Mouse (Mus musculus): ENCODE measurements at regions not wholly inside any gene's neighbourhood (a gene's known extent, or its start where the extent isn't known, plus 50 kb on each side); places are given as distances from the start of the nearest gene placed in this dataset.
A peak's percentile ranks its signal among the peaks of the same experiment; 100 is the strongest.

DNA sequence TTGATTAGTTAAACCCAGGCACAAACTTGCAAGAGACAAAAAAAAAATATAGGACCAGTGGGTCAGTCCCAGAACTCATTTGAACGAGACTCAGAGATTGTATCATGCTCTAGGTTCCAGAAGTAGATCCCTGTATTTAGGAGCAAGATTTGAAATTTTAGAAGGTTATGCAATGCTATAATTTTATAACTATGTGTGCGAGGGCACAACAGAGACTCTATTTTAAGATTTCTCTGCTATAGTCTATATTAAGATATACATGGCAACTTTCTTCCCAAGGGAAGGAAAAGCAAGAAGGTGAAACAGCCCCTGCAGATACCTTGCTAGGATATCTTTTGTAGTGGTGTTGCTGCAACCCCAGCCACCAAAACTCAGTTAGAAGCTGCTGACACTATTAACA is 55.7 kb downstream of the Otor start:
- intact Hi-C loops (cut with DNase I): no loop called here
- no peak for DNase-seq

DNA sequence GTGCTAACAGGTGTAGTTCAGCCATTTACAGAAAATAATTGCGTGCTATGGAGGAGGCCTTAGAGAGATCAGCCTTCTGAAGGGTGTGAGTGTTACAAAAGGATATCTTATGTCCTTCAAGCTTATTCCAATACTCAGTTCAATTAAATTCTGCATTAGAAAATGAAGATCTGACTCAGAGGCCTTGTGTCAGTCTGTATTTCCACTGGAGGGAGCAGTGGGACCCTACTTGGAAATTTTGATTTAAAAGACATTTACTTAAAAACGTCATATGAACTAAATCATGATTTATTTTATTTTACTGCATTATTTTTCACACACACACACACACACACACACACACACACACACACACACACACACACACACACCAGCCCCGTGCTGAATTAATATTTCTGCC is 70.9 kb downstream of the Otor start:
- intact Hi-C loops (cut with DNase I): loop anchor here (10.0 kb wide), 1 partner anchor 186 kb away; no protein-coding TSS in a partner anchor
- no peak for DNase-seq

DNA sequence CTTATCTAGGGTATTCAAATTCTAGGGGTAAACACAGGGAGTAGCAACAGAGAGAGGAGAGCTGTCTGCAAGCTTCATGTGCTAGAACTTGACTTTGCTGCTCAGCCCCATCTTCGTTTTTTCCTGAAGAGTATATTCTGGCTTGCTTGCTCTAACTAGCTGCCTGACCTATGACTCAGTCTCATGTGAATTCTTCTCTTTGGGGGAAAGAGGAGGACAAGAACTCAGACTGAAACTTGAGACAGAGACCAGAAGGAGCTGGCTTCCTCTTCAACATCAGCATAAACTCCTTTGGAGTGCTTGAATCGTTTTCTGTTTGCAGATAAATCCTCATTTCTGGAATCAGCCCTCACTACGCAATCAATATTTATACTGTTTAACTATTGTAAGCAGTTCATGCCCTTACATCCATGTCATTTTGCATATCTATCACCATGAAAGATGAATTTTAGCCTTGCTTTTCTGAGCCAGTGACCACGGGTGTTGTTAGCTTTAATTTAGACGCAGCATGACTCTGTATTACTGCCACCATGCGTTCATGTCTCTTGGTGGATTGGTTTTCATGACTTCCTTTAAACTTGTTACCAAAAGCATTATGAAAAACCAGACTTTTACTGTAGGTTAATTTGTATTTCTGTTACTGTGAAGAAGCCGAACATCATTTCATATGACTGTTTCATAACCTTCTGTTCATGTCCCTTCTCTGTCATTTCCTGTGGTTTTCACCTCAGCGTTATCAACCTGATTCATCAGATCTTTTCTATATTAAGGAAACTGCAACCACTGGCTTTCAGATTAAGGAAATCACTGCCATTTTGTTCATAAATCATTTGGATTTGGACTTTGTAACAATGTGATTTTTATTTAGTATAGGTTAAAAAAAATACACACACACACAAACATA is 86.1 kb downstream of the Otor start:
- no peak for DNase-seq
- intact Hi-C loops (cut with DNase I): no loop called here

DNA sequence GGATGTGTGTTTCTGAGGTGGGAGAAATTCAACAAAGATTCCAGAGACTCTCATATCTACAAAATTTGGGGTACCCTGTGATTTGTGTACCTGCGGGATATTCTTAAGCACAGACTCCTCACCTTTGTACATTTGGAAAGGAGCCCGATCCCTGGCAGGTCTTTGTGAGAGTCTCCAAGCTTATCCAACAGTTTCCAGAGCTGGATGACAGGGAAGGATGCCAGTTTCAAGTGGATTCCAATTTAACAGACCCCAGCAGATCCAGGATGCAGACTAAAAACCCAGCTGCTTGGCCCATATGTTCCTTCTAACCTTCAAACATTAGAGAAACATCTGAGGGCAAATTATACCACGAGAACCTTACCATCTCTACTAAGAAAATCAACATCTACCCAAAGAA is 88.5 kb downstream of the Otor start:
- intact Hi-C loops (cut with DNase I): no loop called here
- DNase-seq: no peak

DNA sequence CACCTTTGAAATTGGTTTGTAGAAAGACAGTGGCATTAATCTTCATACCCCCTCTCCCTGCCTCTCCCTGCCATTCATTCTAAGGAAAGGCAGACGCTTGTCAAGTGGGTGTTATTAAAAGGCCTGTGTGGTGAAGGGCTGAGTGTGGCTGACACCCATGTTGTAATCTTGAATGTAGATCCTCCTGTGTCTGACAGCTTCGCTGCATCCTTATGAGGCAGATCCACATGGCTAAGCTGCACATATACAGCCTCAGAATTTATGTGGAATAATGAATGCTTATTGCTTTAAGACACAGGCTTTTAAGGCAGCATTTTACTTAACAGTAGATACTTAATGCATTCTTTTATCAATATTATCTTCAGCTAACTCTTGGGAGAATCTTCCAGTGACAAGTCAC is 92.4 kb downstream of the Otor start:
- DNase-seq: no peak
- intact Hi-C loops (cut with DNase I): no loop called here

DNA sequence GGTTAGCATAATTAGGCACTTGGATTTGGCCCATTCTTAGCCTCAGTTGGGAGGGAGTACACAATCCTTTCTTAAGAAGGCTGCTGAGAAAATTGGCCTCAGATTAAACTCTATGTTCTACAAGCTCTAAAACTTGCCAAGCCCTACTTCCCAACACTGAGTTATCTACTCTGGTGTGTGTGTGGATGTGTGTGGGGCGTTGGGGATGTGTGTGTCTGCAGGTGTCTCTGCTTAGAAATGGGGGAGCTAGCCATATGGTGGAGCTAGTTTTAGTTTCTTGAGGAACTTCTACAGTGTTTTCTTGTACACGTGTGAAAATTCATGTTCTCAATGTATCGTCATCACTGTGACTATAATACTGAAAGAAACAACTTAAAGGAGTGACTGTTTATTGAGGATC is 106.3 kb downstream of the Otor start:
- intact Hi-C loops (cut with DNase I): no loop called here

DNA sequence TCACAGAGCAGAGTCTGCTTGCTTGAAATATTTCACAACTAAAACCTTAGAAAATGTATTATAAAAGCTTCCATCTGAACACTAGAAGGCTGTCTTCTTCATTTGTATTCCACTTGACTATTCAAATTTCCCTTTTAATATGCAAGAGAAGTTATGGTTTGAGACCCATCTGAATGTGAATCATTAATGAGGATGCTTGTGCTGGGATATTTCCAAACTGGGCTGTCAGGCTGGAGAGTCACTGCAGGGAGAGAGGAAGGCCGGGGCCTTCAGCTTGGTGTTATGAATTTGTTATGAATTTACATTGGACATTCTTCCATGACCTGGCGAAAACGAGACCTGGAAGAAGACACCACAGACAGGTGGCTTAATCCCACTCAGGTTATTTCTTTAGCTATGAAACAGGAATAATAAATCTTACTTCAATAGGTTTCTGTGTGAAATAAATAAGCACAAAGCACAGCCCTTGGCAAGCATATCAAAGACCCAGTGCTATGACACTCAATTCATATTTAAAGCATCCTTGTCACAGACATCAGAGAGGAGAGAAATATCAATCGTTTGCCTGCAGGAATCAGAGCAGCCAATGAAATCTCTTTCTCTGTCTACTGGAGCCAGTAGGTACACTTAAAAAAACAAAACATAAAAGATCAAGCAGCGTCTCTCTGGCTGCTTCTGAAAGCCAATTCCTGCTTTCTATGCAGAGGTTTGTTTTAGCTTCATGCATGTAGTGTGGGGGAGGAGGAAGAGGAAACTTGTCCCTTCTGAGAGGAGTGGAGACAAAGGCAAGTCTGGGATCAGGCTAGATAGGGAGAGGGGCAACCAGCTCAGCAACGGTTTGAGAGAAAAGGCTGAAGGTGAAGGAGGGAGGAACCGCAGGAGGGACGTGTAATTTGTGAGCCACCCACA is 114.2 kb downstream of the Otor start:
- no peak for DNase-seq
- intact Hi-C loops (cut with DNase I): no loop called here

More for the DNA sequence above, 106.3 kb downstream of the Otor start:
- DNase-seq: no peak

DNA sequence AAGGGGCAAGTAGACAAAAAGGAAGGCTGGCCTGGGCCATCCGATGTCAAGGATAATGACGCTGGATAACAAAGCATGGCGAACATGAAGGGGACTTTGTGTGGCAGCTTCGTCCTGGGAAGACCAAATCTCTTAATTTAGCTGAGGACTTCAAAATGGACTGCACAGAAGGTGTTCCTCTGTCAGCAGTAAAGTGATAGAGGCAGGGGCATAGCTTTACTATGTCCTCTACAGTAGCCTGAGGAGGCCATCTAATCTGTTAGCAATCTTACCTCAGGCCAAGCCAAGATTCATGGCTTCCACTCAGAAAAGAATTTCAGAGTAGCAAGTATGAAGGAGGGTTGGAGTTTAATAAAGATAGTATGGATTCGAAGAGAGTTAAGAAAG is 114.9 kb downstream of the Otor start:
- intact Hi-C loops (cut with DNase I): no loop called here
- no peak for DNase-seq

DNA sequence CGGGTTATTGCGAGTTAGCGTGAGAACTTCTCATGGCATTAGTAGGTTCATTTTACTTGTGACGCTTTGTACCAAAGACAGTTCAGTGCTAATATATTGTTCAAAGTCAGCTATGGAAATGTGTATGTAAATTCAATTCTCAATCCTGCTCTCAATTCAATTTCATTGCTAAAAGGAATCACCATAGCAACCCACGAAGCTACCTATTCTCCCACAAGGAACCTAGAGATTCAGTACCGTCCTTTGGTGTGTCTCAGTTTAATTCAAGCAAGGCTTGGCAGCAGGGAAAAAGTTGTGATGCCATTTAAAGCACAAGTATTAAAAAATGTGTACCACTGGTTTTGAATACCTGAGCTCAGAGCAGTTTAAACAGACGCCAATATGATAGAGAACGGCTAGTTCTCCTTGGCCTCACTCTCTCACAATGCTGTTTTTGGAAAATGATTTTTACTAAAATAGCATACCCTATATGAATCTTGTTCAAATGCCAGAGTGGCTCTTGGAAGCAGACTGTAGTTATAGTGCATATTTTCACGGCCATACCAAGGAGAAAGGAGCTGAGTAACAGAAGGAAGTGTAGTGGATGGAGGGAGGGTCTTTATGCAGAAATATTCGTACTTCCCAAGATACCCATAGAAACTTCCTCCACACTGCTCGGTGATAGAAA is 121.4 kb downstream of the Otor start:
- intact Hi-C loops (cut with DNase I): no loop called here

DNA sequence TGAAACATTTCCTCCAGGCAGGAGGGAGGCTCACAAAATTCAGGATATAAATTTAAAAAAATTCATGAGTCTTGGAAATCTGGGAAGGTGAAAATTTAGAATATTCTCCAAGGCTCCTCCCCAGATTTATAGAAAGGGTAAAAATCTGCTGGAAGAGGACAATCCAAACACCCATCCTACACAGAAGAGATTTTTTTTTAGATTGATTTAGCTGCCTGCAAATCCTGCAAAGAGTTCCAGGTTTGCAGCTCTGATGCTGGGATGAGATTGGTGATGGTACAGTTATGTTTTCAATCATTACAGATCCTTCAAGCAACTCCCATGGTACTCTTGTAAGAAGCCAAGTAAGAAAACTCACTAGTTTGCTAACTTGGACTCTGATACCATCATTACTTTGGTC is 127.8 kb downstream of the Otor start:
- intact Hi-C loops (cut with DNase I): no loop called here

More for the DNA sequence above, 121.4 kb downstream of the Otor start:
- no peak for DNase-seq

DNA sequence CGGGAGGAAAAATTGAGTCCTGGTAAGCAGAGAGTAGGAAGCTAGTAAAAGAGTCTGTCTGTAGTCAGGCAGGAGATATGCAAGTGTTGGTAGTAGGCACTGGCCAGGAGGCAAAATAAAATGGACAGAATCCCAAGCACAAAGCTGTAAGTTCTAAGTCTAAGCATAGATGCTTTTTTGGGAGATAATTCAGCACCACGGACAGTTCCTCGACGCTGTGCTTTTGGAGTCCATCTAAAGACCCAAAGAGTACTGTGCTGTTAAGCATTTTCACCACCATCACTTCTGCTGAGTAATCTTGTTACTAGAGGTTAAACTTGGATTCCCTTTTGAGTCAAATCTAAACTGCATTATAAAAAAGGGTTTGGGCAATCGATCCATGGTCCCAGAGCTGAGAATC is 128.9 kb downstream of the Otor start:
- intact Hi-C loops (cut with DNase I): no loop called here
- peak; percentile 6 to 16 for DNase-seq

More for the DNA sequence above, 127.8 kb downstream of the Otor start:
- DNase-seq: no peak

DNA sequence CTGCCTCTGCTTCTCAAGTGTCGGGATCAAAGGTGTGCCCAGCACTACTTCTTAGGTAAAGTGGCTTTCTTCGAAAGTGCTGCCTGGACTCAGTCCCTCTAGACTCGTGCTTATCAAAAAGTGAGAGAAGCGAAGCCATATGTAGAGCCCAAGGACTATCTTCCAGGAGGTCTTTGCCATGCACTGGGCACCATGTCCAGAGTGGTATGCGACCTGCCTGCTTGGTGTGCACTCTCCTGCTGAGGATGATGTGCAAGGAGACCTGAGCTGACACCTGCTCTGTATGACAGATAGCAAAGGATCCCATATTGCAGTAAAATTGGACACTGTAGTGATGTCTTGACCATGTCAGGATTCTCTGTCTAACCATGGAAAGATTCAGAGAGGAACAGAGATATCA is 139.0 kb downstream of the Otor start:
- DNase-seq: no peak

DNA sequence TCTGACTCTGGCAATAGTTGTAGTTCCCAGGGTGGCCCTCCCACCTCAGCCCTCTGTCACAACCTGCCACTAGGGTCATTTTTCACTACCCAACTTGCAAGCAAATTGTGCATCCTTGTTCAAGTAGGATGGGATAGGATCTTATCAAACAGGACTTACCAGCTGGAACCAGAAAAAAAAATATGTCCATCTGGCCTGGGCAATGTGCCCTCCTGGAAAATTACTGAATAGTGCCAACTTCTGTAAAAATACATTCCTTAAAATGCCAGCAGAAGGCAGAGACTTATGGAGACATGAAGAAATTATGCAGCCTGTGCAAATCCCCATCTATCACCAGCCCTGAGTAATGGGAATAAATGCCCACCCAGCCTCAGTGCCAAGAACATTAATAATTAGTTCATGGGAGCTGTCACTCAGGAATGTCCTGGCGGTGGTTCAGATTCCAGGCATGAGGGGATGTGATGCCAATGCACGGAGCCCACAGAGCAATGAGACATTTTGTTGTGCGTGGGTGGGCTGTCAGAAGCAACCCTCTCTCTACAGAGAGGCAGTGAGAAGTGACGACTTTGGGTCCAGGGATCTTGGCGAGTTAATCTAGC is 139.6 kb downstream of the Otor start:
- intact Hi-C loops (cut with DNase I): no loop called here
- no peak for DNase-seq

More for the DNA sequence above, 139.0 kb downstream of the Otor start:
- intact Hi-C loops (cut with DNase I): no loop called here

DNA sequence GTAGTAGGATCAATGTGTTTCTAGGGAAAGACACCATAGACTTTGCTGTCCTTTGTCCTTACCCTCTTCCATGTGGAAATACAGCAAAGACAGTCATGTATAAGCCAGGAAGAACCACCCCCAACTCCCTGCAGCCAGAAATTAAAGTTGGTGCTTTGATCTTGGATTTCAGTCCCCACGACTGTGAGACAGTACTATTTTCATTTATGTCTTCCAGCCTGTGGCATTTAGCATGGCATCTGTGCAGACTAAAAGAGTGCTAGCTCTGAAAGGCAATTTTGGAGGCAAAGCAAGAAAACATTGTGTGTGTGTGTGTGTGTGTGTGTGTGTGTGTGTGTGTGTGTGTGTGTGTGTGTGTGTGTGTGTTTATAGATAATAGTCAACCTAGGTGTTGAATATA is 144.1 kb downstream of the Otor start:
- intact Hi-C loops (cut with DNase I): no loop called here
- no peak for DNase-seq

DNA sequence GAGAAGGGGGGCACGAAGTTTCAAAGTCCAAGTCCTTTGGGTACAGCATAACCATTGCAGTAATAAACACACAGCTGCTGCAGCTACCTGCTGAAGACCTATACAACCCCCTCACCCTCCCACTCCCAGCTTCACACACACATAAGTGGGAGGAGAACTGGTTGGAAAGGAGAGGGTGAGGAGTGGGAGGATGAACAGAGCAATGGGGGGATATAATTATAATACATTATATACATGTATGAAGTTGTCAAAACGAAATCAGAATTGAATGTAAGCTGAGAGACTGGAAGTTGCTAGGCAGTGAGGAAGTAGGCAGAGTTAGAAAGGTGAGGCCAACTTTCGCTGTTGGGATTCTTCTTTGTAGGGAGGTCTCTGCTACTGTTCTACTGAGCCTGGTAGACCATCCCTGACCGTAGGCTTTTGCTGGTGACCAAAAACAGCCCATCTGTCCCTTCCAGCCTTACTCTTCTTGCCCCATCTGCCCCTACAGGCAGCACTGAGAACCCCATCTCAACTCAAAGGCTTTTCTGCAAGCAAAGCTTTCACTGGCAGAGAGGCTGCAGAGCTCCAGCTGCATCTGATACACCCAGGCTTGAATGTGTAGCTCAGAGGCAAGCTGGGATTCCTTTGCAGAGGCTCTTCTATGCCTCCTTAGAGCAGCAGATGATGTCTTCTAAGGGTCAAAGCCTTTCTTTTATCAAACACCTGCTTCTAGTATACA is 146.3 kb downstream of the Otor start:
- intact Hi-C loops (cut with DNase I): no loop called here

DNA sequence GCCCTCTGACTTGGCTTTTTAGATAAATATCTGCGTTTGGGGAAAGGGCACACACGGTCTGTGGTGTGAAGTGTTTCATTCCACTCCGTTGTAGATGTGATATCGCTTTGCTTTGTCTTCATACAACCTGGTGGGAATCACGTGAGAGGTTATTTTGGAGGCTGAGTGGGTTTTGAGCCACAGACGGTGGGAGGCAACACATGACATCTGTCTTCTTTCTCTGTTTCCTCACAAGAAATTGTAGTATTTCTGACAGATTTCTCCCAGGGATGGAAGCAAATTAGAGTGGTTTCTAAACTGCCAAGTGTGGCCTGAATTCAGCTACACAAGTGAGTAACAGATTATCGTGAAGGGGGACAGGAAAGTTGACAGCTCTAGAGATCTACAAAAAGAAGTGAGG is 155.5 kb downstream of the Otor start:
- intact Hi-C loops (cut with DNase I): no loop called here
- DNase-seq: no peak

More for the DNA sequence above, 146.3 kb downstream of the Otor start:
- DNase-seq: no peak

DNA sequence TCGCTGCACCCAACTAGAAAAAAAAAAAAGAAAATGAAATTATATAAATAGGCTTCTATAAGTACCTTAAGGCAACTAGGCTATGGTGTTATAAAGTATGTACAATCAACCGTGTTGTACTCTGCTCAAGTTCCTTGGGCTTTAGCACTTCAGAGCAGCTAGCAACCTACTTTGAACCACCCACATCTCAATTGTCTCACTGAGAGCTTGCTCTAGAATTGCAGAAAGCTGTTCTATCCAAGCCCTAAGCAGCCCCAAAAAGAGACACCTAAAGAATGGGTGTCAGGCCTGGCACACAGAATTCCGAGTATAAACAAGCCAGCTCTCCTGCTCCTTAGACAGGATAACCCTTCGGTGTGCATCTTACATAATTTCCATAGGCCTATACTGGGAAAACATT is 162.0 kb downstream of the Otor start:
- DNase-seq: no peak
- intact Hi-C loops (cut with DNase I): no loop called here

DNA sequence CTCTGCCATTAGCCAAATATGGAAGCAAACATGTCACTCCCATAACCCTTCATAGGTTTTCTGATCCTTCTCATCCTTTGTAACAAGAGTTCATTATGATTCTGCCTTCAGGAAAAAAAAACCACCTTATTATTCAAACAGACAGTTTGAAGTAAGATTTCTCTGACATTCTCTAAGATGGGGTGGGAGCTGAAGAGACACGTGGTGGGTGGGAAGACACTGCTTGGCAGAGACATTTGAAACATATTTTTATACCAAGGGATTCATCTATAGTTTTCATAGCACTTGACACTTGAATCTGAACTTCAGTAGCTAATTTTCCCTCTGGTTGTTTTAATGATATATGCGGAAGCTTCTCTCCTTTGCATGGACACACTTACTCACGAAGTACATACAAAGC is 165.5 kb downstream of the Otor start:
- DNase-seq: no peak
- intact Hi-C loops (cut with DNase I): no loop called here

DNA sequence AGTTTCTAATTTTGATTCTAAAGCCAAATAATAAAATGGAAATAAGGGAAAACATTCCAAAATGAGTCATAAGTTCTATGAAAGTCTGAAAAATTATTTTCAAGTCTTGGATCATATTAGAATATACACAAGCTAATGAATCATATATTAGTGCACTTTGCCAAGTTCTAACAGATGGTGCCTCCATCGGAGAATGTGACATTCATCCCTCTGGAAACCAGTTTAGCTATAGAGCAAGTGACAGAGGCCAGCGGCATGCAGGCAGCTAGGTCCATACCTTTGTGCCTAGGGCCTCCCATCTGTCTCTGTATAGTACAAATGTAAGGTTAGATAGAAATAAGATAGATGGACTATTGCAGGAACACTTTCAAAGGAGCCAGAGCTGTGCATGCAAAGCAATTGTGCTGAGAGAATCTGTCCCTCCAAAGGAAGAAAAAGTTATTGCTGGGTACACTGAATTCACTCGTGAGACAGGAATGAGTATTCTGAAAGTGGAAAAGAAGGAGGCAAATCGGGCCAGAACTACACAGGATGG is 167.9 kb downstream of the Otor start:
- intact Hi-C loops (cut with DNase I): no loop called here
- no peak for DNase-seq

DNA sequence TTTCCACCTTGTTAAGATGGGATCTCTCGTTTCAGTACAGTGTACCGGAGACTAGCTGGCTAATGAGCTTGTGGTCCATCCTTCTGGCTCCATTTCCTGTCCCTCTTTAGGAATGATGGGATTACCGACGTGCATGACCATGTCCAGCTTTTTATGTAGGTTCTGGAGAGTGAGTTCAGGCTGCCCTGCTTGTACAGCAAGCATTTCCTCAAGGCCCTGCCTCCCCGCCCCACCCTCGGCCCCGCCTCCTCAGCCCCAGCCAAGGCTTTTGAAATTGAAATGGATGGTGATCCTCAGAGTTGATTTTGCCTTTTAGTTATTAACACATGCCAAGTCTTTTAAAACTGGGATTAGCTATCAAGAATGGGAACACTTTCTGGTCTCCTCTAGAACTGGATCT is 190.8 kb downstream of the Otor start:
- intact Hi-C loops (cut with DNase I): no loop called here
- no peak for DNase-seq

Measured in heart, postnatal 10 days (tissue).